Mouse (Mus musculus): ENCODE measurements around the gene Plekhs1. TPM values are rescaled to one million over a fixed set of nuclear protein-coding genes. Genes with fewer than 3 reads are reported as not detected.
"Not testable (repeated sequence)": the region's sequence is repeated elsewhere in the genome, so short reads cannot be mapped to it uniquely, and the experiment has no call there.

The Plekhs1 gene
- polyA plus RNA-seq, 1 experiment, result 0.44 TPM

GRCm38 (mm10) chr19:56455369-56455768 is 6.1 kb upstream of the Plekhs1 start:
- no peak for DNase-seq (ENCODE audit: extremely low spot score in 1 of 2, low spot score in 1 of 2)

GRCm38 (mm10) chr19:56457569-56457968 is 3.9 kb upstream of the Plekhs1 start:
- no peak for DNase-seq (ENCODE audit: extremely low spot score in 1 of 2, low spot score in 1 of 2)

- DNase-seq (ENCODE audit: extremely low spot score in 1 of 2, low spot score in 1 of 2), result no peak
Observed at GRCm38 (mm10) chr19:56459154-56460050, 2.0 kb upstream of the Plekhs1 start.

GRCm38 (mm10) chr19:56460241-56460640 is 1.2 kb upstream of the Plekhs1 start:
- no peak for DNase-seq (ENCODE audit: extremely low spot score in 1 of 2, low spot score in 1 of 2)

- no peak for DNase-seq (ENCODE audit: extremely low spot score in 1 of 2, low spot score in 1 of 2)
Observed at GRCm38 (mm10) chr19:56462786-56463185, 1.3 kb downstream of the Plekhs1 start.

GRCm38 (mm10) chr19:56466486-56466885 is 5.0 kb downstream of the Plekhs1 start:
- DNase-seq (ENCODE audit: extremely low spot score in 1 of 2, low spot score in 1 of 2), result no peak

- DNase-seq (ENCODE audit: extremely low spot score in 1 of 2, low spot score in 1 of 2), result no peak
Observed at GRCm38 (mm10) chr19:56470286-56471020, 9.0 kb downstream of the Plekhs1 start.

- DNase-seq (ENCODE audit: extremely low spot score in 1 of 2, low spot score in 1 of 2), result peak in 1 of 2 experiments; percentile 41
Observed at GRCm38 (mm10) chr19:56471934-56472333, 10.5 kb downstream of the Plekhs1 start.

GRCm38 (mm10) chr19:56474869-56475550 is 13.6 kb downstream of the Plekhs1 start:
- DNase-seq (ENCODE audit: extremely low spot score in 1 of 2, low spot score in 1 of 2), result no peak

GRCm38 (mm10) chr19:56476546-56476945 is 15.1 kb downstream of the Plekhs1 start:
- DNase-seq (ENCODE audit: extremely low spot score in 1 of 2, low spot score in 1 of 2), result no peak

GRCm38 (mm10) chr19:56477253-56477652 is 15.8 kb downstream of the Plekhs1 start:
- no peak for DNase-seq (ENCODE audit: extremely low spot score in 1 of 2, low spot score in 1 of 2)

- DNase-seq (ENCODE audit: extremely low spot score in 1 of 2, low spot score in 1 of 2), result no peak
Observed at GRCm38 (mm10) chr19:56477832-56478231, 16.4 kb downstream of the Plekhs1 start.

GRCm38 (mm10) chr19:56484630-56485375 is 23.4 kb downstream of the Plekhs1 start:
- DNase-seq (ENCODE audit: extremely low spot score in 1 of 2, low spot score in 1 of 2), result no peak

GRCm38 (mm10) chr19:56485376-56486271 is 24.2 kb downstream of the Plekhs1 start:
- DNase-seq (ENCODE audit: extremely low spot score in 1 of 2, low spot score in 1 of 2), result no peak

- DNase-seq (ENCODE audit: extremely low spot score in 1 of 2, low spot score in 1 of 2), result no peak
Observed at GRCm38 (mm10) chr19:56486926-56487325, 25.5 kb downstream of the Plekhs1 start.

- DNase-seq (ENCODE audit: extremely low spot score in 1 of 2, low spot score in 1 of 2), result no peak
Observed at GRCm38 (mm10) chr19:56487339-56487738, 25.9 kb downstream of the Plekhs1 start.

- DNase-seq (ENCODE audit: extremely low spot score in 1 of 2, low spot score in 1 of 2), result no peak
Observed at GRCm38 (mm10) chr19:56489601-56490000, 28.2 kb downstream of the Plekhs1 start.

- DNase-seq (ENCODE audit: extremely low spot score in 1 of 2, low spot score in 1 of 2), result not testable (repeated sequence)
Observed at GRCm38 (mm10) chr19:56494157-56494556, 32.7 kb downstream of the Plekhs1 start.

GRCm38 (mm10) chr19:56503069-56503468 is 41.6 kb downstream of the Plekhs1 start:
- DNase-seq (ENCODE audit: extremely low spot score in 1 of 2, low spot score in 1 of 2), result not testable (repeated sequence)

Measured in frontal cortex, adult 2 months (tissue).